Mouse (Mus musculus): ENCODE results near the gene Mthfd2. TPM values are rescaled to one million over a fixed set of nuclear protein-coding genes. Genes with fewer than 3 reads are reported as not detected.

Mthfd2 gene
- polyA plus RNA-seq, 1 experiment from 2014 or later = 48.1 TPM

DNA sequence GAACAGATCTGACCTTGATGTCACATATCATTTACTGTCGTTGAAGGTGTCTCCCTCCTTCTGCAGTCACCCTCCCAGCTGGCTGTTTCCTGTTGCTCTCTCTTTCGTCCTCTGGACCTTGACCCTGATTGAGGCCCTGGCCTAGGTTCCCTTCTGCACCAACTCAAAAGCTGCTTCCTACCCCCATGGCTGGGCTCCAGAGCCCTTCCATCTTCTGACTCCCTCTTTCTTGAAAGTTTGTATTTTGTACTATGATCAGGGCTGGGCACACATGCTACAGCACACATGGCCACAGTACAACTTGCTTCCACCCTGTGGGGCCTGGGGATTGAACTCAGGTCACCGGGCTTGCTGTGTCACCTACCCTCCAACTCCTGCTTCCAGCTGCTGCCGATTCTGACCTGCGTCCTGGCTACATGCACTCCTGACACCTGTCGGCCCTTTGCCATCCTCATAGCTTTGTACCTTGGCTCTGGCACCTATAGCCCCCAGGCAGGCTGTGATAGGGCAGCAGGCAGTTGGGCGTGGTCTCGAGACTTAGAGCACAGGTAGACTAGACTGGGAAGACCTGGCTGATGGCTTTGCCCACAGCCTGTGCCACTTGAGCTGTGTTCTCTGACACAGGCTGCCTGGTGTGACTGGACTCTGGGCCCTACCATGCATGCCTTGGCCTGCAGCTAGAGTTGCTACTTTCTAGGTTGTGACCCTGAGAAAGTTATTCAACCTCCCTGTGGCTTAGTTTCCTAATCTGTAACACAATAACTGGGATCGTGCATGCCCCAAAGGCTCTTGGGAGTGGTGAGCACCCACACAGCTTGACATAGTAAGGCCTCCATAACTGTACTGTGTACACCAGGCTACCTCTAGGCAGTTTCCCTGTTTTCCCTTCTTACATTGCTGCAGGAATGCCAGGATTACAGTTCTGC, 29.4 kb upstream of the Mthfd2 start:
- H3K36me3 ChIP-seq (ENCODE audit: control insufficient read depth, insufficient read depth, low read length) = no peaks in the 10 kb centered on the region

DNA sequence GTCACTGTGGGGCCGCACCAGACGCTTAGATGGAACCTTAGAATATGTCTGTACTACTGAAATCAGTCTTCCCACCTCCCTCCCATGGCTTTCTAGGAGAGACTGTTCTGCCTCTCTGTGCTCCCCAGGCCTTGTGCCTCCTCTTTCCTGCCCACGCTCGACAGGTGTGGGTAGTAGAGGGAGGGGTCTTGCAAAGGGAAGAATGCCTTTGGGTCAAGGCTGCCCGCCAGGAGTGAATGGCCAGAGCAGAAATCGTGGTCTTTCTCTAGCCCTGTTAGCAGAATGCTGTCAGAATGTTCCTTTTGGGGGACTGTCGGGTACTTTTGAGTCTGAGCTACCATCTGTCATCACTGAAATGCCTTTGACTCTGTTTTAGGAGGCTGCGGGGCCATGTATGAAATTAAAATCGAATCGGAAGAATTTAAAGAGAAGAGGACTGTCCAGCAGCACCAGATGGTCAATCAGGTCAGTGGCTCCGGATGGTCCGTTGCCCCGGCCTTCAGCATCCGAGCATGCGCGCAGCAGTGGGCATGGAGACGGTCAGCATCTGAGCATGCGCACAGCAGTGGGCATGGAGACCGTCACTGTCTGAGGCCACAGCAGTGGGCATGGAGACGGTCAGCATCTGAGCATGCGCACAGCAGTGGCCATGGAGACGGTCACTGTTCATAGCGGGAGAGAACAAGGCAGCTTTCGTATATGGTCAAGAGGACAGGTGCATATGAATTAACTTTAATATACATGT, 27.1 kb upstream of the Mthfd2 start:
- DNase-seq (ENCODE audit: low spot score) = no peak
- Histone ChIP-seq H3K27ac (ENCODE audit: low read depth, low read length) (no peak overlapping the region), H3K4me3 (ENCODE audit: low read depth, low read length) (no peak overlapping the region), H3K4me2 (ENCODE audit: low read depth, low read length, severe bottlenecking) (no peak overlapping the region), H3K4me1 (replicated peaks; ENCODE audit: control insufficient read depth, insufficient read depth, low read length) (peaks cover 8% of the 10 kb centered on the region), H3K36me3 (ENCODE audit: control insufficient read depth, insufficient read depth, low read length) (no peaks in the 10 kb centered on the region), H3K9me3 (ENCODE audit: control insufficient read depth, low read length) (no peaks in the 10 kb centered on the region), H3K9ac (ENCODE audit: low read length) (no peak overlapping the region), H3K27me3 (ENCODE audit: control insufficient read depth, insufficient read depth, low read length) (no peaks in the 10 kb centered on the region)
- ATAC-seq (replicated peaks; ENCODE audit: low FRiP score) = no peak
- WGBS = 93% methylated on average over 24 of the region's 24 CpGs

More for the DNA sequence above, 29.4 kb upstream of the Mthfd2 start:
- H3K4me1 ChIP-seq (replicated peaks; ENCODE audit: control insufficient read depth, insufficient read depth, low read length) = peaks cover 6% of the 10 kb centered on the region; the same call in 1 of the 2 replicates
- H3K27me3 ChIP-seq (ENCODE audit: control insufficient read depth, insufficient read depth, low read length) = no peaks in the 10 kb centered on the region
- H3K27ac ChIP-seq (ENCODE audit: low read depth, low read length) = no peak overlapping the region
- H3K9me3 ChIP-seq (ENCODE audit: control insufficient read depth, low read length) = no peaks in the 10 kb centered on the region
- no peak overlapping the region for H3K4me3 ChIP-seq (ENCODE audit: low read depth, low read length)
- H3K9ac ChIP-seq (ENCODE audit: low read length) = no peak overlapping the region
- no peak overlapping the region for H3K4me2 ChIP-seq (ENCODE audit: low read depth, low read length, severe bottlenecking)
- 85% methylated on average over 9 of the region's 9 CpGs for WGBS
- ATAC-seq (replicated peaks; ENCODE audit: low FRiP score) (no peak), DNase-seq (ENCODE audit: low spot score) (no peak)

DNA sequence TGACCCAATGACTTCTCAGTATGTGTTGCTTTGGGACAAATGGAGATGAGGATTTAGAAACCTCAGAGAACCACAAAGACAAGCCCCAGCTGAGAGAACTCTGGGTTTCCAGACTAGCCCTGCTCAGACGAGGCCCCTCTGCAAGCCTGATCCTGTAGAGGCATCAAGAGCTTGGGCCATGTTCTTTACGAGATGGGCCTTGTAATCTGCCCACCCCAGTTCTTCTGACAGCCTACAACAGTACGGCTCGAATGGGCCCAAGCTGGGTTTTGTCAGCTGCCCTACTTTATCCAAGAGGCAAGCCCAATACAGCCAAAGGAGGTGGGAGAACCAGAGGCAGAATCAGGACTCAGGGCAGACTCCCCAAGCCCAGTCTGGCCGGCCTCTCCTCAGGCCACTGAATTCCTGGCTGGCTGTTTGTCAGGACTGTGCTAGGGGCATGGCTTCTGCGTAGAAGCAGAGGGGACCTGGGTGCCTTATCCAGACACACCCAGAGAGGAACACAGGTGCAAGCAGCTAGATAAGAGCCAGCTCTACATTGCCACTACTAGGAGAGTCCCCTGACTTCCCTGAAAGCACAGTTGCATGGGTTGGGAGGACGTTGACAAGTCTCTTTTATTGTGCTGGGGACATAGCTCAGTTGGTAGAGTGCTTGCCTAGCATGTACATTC, 25.9 kb upstream of the Mthfd2 start:
- no peak overlapping the region for H3K4me2 ChIP-seq (ENCODE audit: low read depth, low read length, severe bottlenecking)
- H3K27me3 ChIP-seq (ENCODE audit: control insufficient read depth, insufficient read depth, low read length) = no peaks in the 10 kb centered on the region
- WGBS = 79% methylated on average over 7 of the region's 7 CpGs
- no peaks in the 10 kb centered on the region for H3K36me3 ChIP-seq (ENCODE audit: control insufficient read depth, insufficient read depth, low read length)
- no peak overlapping the region for H3K9ac ChIP-seq (ENCODE audit: low read length)
- H3K27ac ChIP-seq (ENCODE audit: low read depth, low read length) = no peak overlapping the region
- no peaks in the 10 kb centered on the region for H3K9me3 ChIP-seq (ENCODE audit: control insufficient read depth, low read length)
- ATAC-seq (replicated peaks; ENCODE audit: low FRiP score) (no peak), DNase-seq (ENCODE audit: low spot score) (no peak)
- peaks cover 8% of the 10 kb centered on the region for H3K4me1 ChIP-seq (replicated peaks; ENCODE audit: control insufficient read depth, insufficient read depth, low read length)
- H3K4me3 ChIP-seq (ENCODE audit: low read depth, low read length) = no peak overlapping the region

DNA sequence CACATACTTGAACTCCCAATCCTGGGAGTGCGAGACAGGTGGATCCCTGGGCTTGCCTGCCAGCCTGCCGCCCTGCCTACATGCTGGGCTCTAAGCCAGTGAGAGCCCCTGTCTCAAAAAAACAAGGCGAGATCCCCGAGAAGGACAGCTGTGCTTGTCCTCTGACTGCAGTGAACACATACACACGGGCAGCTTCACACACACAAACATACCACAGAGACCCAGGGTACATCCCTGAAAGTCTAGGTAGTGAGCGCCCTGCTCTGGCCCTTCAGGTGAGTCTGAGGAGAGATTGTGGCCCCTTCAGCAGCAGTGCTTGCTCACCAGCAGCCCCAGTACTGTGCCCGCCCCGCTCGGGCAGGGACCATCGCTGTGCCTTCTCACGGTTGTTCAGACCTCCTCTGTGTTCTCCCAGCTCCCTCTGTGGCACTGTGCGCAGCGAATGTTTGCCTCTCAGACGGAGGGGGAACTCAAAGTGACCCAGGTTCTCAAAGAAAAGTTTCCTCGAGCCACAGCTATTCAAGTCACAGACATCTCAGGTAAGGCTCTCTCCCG, 25.2 kb upstream of the Mthfd2 start:
- H3K4me3 ChIP-seq (ENCODE audit: low read depth, low read length) = no peak overlapping the region
- DNase-seq (ENCODE audit: low spot score) = no peak
- H3K27ac ChIP-seq (ENCODE audit: low read depth, low read length) = no peak overlapping the region
- WGBS = 89% methylated on average over 16 of the region's 16 CpGs
- H3K9me3 ChIP-seq (ENCODE audit: control insufficient read depth, low read length) = no peaks in the 10 kb centered on the region
- ATAC-seq (replicated peaks; ENCODE audit: low FRiP score) = no peak
- H3K4me2 ChIP-seq (ENCODE audit: low read depth, low read length, severe bottlenecking) = no peak overlapping the region
- peaks cover 8% of the 10 kb centered on the region for H3K4me1 ChIP-seq (replicated peaks; ENCODE audit: control insufficient read depth, insufficient read depth, low read length)
- no peaks in the 10 kb centered on the region for H3K27me3 ChIP-seq (ENCODE audit: control insufficient read depth, insufficient read depth, low read length)
- H3K36me3 ChIP-seq (ENCODE audit: control insufficient read depth, insufficient read depth, low read length) = no peaks in the 10 kb centered on the region
- H3K9ac ChIP-seq (ENCODE audit: low read length) = no peak overlapping the region

DNA sequence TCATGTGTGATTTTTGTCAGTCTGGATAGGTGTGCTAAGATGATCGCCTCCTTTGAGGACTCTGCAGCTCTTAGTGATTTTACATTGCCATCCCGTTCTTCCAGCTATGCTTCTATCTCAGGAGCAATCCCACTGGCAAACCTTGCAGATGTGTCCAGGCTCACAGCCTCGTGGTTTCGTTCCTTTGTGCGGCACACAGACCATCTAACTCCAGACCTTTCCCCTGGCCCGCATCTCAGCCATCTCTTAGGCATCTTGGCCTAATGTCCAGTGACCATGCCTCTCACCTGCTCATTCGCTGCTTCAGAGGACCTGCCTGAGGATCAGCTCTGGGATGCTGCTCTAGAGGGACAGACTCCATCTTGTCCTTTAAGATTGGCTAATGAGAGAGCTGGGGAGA, 24.5 kb upstream of the Mthfd2 start:
- Histone ChIP-seq H3K27me3 (ENCODE audit: control insufficient read depth, insufficient read depth, low read length) (no peaks in the 10 kb centered on the region), H3K4me2 (ENCODE audit: low read depth, low read length, severe bottlenecking) (peak overlapping the region; percentile 88), H3K4me1 (replicated peaks; ENCODE audit: control insufficient read depth, insufficient read depth, low read length) (peaks cover 8% of the 10 kb centered on the region), H3K27ac (ENCODE audit: low read depth, low read length) (no peak overlapping the region), H3K4me3 (ENCODE audit: low read depth, low read length) (peak overlapping the region; percentile 82), H3K9ac (ENCODE audit: low read length) (peak overlapping the region; percentile 95), H3K9me3 (ENCODE audit: control insufficient read depth, low read length) (no peaks in the 10 kb centered on the region), H3K36me3 (ENCODE audit: control insufficient read depth, insufficient read depth, low read length) (no peaks in the 10 kb centered on the region)
- WGBS = 88% methylated on average over 7 of the region's 7 CpGs
- no peak for DNase-seq (ENCODE audit: low spot score)
- no peak for ATAC-seq (replicated peaks; ENCODE audit: low FRiP score)

DNA sequence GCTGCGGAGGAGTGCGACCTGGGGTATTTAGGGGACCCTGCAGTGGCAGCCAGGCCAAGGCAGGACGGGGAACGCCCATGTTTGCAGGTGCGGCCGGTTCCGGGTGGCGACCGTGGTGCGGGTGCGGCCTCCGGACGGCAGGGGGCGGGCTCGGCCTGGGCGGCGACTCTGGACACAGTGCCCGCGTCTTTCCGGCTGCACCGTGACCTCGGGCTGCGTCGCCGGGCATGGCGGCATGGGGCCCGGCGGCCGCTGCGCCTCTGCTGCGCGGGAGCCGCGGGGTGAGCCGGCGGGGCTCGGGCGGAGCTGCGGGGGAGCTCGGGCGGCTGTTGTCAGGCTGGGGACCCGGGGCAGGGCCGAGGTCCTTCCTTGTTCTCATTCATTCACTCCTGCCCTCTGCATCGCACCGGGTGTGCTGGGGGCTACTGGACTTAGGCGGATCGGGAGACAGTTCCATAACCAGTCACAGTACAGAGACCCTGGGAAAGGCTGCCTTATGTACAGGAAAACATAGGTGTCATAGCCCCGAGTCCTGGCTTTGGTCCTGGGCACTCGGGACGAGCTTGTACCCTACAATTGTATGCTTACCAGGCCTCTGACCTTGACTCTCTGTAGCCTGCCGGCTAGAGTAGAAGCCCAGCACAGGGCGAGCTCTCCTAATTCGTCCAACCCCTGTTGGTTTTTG, 23.7 kb upstream of the Mthfd2 start:
- H3K4me1 ChIP-seq (replicated peaks; ENCODE audit: control insufficient read depth, insufficient read depth, low read length) = peaks cover 8% of the 10 kb centered on the region
- ATAC-seq (replicated peaks; ENCODE audit: low FRiP score) (peak; percentile 95), DNase-seq (ENCODE audit: low spot score) (peak; percentile 96)
- H3K27ac ChIP-seq (ENCODE audit: low read depth, low read length) = no peak overlapping the region
- WGBS = under 1% methylated on average over 50 of the region's 53 CpGs
- H3K27me3 ChIP-seq (ENCODE audit: control insufficient read depth, insufficient read depth, low read length) = no peaks in the 10 kb centered on the region
- H3K36me3 ChIP-seq (ENCODE audit: control insufficient read depth, insufficient read depth, low read length) = no peaks in the 10 kb centered on the region
- H3K9ac ChIP-seq (ENCODE audit: low read length) = peak overlapping the region; percentile 95
- H3K4me2 ChIP-seq (ENCODE audit: low read depth, low read length, severe bottlenecking) = peak overlapping the region; percentile 88
- no peaks in the 10 kb centered on the region for H3K9me3 ChIP-seq (ENCODE audit: control insufficient read depth, low read length)
- peak overlapping the region; percentile 82 for H3K4me3 ChIP-seq (ENCODE audit: low read depth, low read length)

DNA sequence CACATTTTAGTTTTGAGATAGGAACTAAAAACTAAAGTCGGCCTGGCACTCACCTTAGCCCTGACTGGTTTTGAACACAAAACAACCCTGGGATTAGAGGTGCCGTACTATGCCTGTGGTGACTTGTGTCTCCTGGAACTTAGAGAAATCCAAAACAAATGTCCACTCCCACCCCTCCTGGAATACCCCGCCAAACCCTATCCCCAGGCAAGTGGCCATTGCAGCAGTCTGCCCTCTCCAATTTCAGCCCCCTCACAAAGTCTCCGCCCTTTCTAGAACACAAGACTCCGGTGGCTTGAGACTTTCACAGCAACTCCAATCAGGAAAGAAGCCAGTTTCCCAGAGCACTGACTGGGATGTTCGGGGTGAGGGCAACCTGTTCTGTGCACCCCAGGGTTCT, 23.2 kb upstream of the Mthfd2 start, which contains the start of gene Bola3:
TSS of gene Bola3 (plus strand) at position 275 of the 400 bp plus-strand sequence.
- 31% methylated on average over 6 of the region's 6 CpGs for WGBS
- no peaks in the 10 kb centered on the region for H3K36me3 ChIP-seq (ENCODE audit: control insufficient read depth, insufficient read depth, low read length)
- peaks cover 8% of the 10 kb centered on the region for H3K4me1 ChIP-seq (replicated peaks; ENCODE audit: control insufficient read depth, insufficient read depth, low read length)
- DNase-seq (ENCODE audit: low spot score) = no peak
- peak; percentile 65; the same call in 1 of the 2 replicates for ATAC-seq (replicated peaks; ENCODE audit: low FRiP score)
- no peaks in the 10 kb centered on the region for H3K27me3 ChIP-seq (ENCODE audit: control insufficient read depth, insufficient read depth, low read length)
- peak within 1 kb of the TSS; percentile 82 for H3K4me3 ChIP-seq (ENCODE audit: low read depth, low read length)
- no peak within 1 kb of the TSS for H3K27ac ChIP-seq (ENCODE audit: low read depth, low read length)
- peak within 1 kb of the TSS; percentile 95 for H3K9ac ChIP-seq (ENCODE audit: low read length)
- H3K9me3 ChIP-seq (ENCODE audit: control insufficient read depth, low read length) = no peaks in the 10 kb centered on the region
- H3K4me2 ChIP-seq (ENCODE audit: low read depth, low read length, severe bottlenecking) = peak within 1 kb of the TSS; percentile 88

DNA sequence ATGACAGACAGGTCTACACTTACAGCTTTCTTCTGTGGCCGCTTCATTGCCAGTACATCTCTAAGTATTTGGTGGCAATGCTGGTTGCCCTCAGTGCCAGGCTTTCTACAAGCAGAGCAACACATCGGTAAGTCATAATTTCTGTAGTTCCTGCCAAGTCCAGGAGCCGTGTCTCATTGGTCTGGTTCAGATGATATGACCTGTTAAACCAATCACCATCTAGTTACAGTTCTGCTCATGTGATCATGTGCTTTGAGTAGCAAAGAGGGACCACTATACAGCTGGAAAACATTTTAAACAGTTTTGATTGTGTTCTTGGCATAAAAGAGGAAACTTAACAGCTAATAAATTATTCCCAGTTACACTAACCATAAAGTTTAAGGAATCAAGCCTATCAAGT, 22.2 kb upstream of the Mthfd2 start:
- ATAC-seq (replicated peaks; ENCODE audit: low FRiP score) (no peak), DNase-seq (ENCODE audit: low spot score) (no peak)
- no peak overlapping the region for H3K9ac ChIP-seq (ENCODE audit: low read length)
- WGBS = 95% methylated on average over 3 of the region's 3 CpGs
- H3K4me3 ChIP-seq (ENCODE audit: low read depth, low read length) = no peak overlapping the region
- H3K27me3 ChIP-seq (ENCODE audit: control insufficient read depth, insufficient read depth, low read length) = no peaks in the 10 kb centered on the region
- H3K4me1 ChIP-seq (replicated peaks; ENCODE audit: control insufficient read depth, insufficient read depth, low read length) = peaks cover 8% of the 10 kb centered on the region
- H3K9me3 ChIP-seq (ENCODE audit: control insufficient read depth, low read length) = no peaks in the 10 kb centered on the region
- no peak overlapping the region for H3K27ac ChIP-seq (ENCODE audit: low read depth, low read length)
- peaks cover 2% of the 10 kb centered on the region; the same call in 1 of the 2 replicates for H3K36me3 ChIP-seq (ENCODE audit: control insufficient read depth, insufficient read depth, low read length)
- H3K4me2 ChIP-seq (ENCODE audit: low read depth, low read length, severe bottlenecking) = no peak overlapping the region
